Mouse (Mus musculus) forebrain, embryonic 11.5 days (tissue): Measurements from ENCODE around the gene Wdr34. TPM values are rescaled to one million over a fixed set of nuclear protein-coding genes. Genes with fewer than 3 reads are reported as not detected.

Experiments used
- microRNA-seq: library from miRNA; unstranded; fragments of <30 nt; microRNA quantifications from one replicate; pipeline ENCODE4, GENCODE M21; 2016; ENCODE audit not compliant: insufficient number of aligned reads
- polyA plus RNA-seq: library from polyadenylated mRNA; unstranded; fragments of >200 nt; fragmentation: Nextera tagmentation; extraction: Ambion mirVana; gene quantifications from 2 replicates; pipeline ENCODE4 v1.2.1, GENCODE M21; 2014

Wdr34 gene
- polyA plus RNA-seq, 1 experiment from 2014 or later, result 35.9 TPM

Small RNA genes lying within 50 kb of the gene (microRNA-seq; reads per million reads assigned to microRNA genes)
- gene Mir6997, result 2.5 reads per million

Other genes with a start within 250 kb of the Wdr34 start
- 11.9 and 13.9 TPM in 2 replicates for gene Slc27a4, start 246.2 kb downstream of the Wdr34 start, polyA plus RNA-seq
- gene Urm1, start 228.8 kb downstream of the Wdr34 start, polyA plus RNA-seq, result 18.1 and 19.2 TPM in 2 replicates
- gene Cercam, start 179.7 kb downstream of the Wdr34 start, polyA plus RNA-seq, result 13.3 and 14.1 TPM in 2 replicates
- gene Odf2, start 159.7 kb downstream of the Wdr34 start, polyA plus RNA-seq, result 118 and 132 TPM in 2 replicates
- gene Gle1, start 113.5 kb downstream of the Wdr34 start, polyA plus RNA-seq, result 68.0 and 69.8 TPM in 2 replicates
- 135 and 147 TPM in 2 replicates for gene Sptan1, start 83.3 kb downstream of the Wdr34 start, polyA plus RNA-seq
- 817 and 824 TPM in 2 replicates for gene Set, start 8.5 kb upstream of the Wdr34 start, polyA plus RNA-seq
- 10.5 and 12.1 TPM in 2 replicates for gene Pkn3, start 28.8 kb upstream of the Wdr34 start, polyA plus RNA-seq
- 27.1 and 35.4 TPM in 2 replicates for gene Zdhhc12, start 44.8 kb upstream of the Wdr34 start, polyA plus RNA-seq
- gene Zer1, start 75.7 kb upstream of the Wdr34 start, polyA plus RNA-seq, result 8.0 and 8.1 TPM in 2 replicates
- gene Tbc1d13, start 84.9 kb upstream of the Wdr34 start, polyA plus RNA-seq, result 11.6 and 15.2 TPM in 2 replicates
- gene Endog, start 122.6 kb upstream of the Wdr34 start, polyA plus RNA-seq, result 14.4 and 16.4 TPM in 2 replicates
- gene Spout1, start 129.6 kb upstream of the Wdr34 start, polyA plus RNA-seq, result 79.7 and 81.7 TPM in 2 replicates
- gene Kyat1, start 157.0 kb upstream of the Wdr34 start, polyA plus RNA-seq, result 8.4 and 9.6 TPM in 2 replicates
- 50.7 and 54.5 TPM in 2 replicates for gene Lrrc8a, start 188.8 kb upstream of the Wdr34 start, polyA plus RNA-seq
- 0.20 and 0.28 TPM in 2 replicates for gene Gm28035, start 191.7 kb upstream of the Wdr34 start, polyA plus RNA-seq
- 3.8 and 3.9 TPM in 2 replicates for gene Phyhd1, start 217.3 kb upstream of the Wdr34 start, polyA plus RNA-seq
- gene Gm28038, start 232.2 kb upstream of the Wdr34 start, polyA plus RNA-seq, result not detected in 2 replicates
- 26.2 and 26.3 TPM in 2 replicates for gene Dolk, start 237.5 kb upstream of the Wdr34 start, polyA plus RNA-seq
- 65.8 and 67.0 TPM in 2 replicates for gene Nup188, start 237.5 kb upstream of the Wdr34 start, polyA plus RNA-seq